Mouse (Mus musculus) liver, embryonic 14.5 days (tissue): ENCODE data around the gene Lgsn.

Experiments
- CTCF ChIP-seq: IDR thresholded peaks from 2 replicates; pipeline ENCODE4 v1.5.1; 2016; ENCODE audit warnings: antibody characterized with exemption, low read depth, control low read depth
- EP300 ChIP-seq: IDR thresholded peaks from 2 replicates; pipeline ENCODE4 v1.6.1; 2016; ENCODE audit warnings: antibody characterized with exemption, low read depth

GRCm38 (mm10) chr1:31150546-31150945 is 25.7 kb upstream of the Lgsn start:
- TF ChIP-seq EP300 (no peak), CTCF (no peak)
